In the genomic region with DNA sequence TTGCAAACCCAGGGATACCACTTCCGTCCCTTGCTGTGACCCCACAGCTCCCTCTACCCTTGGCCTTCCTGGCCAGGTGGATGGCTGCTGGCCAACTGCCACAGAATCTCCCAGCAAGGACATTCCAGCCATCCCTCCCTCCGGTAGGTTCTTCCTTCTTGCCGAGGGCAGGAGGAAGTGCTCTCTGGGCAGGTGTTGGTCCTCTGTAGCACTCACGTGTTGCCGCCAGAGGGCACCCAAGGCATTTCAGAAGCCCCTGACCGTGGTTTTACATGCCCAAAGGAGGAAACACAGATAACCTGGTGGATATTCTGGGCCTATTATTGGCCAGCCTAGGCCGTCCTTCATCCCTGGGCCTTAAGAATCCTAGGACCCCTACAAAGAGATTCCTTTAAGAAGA, we compare ENCODE assay signal across 7 mouse cellular contexts. TPM values are rescaled to one million over a fixed set of nuclear protein-coding genes. Genes with fewer than 3 reads are reported as not detected.
DNase-seq lines count a peak whose midpoint lies in the region; ATAC-seq and TF ChIP-seq lines count a peak whose summit lies in the region.

No protein-coding gene starts in this region.

- H3K4me2 ChIP-seq in intestine, embryonic 16.5 days (ENCODE audit: low read depth, low read length) = 0 out of 2 replicates have a peak overlapping the region, but pooled peaks have one; percentile 7
- H3K4me2 ChIP-seq in midbrain, embryonic 12.5 days (replicated peaks) = no peak overlapping the region; the same call in 1 of the 2 replicates

- H3K27me3 ChIP-seq in intestine, embryonic 16.5 days (replicated peaks; ENCODE audit: control insufficient read depth, insufficient read depth, low read length) = peaks cover 3% of the 10 kb centered on the region; the same call in 1 of the 2 replicates
- H3K27me3 ChIP-seq in midbrain, embryonic 12.5 days = peaks cover 53% of the 10 kb centered on the region
- H3K27me3 ChIP-seq in small intestine, adult 2 months (ENCODE audit: control insufficient read depth, insufficient read depth, low read length) = no peaks in the 10 kb centered on the region

- 0 out of 2 replicates have a peak overlapping the region, but pooled peaks have one; percentile 26 for H3K9ac ChIP-seq in intestine, embryonic 16.5 days (ENCODE audit: low read depth, low read length)
- peak overlapping the region; percentile 40; the same call in 1 of the 2 replicates for H3K9ac ChIP-seq in midbrain, embryonic 12.5 days (replicated peaks)

- H3K27ac ChIP-seq in intestine, embryonic 16.5 days (ENCODE audit: low read length) = no peak overlapping the region
- no peak overlapping the region for H3K27ac ChIP-seq in midbrain, embryonic 12.5 days (replicated peaks)
- H3K27ac ChIP-seq in small intestine, adult 2 months (ENCODE audit: insufficient read depth, low read depth, low read length) = no peak overlapping the region

- TF ChIP-seq CTCF in small intestine, adult 2 months (IDR thresholded peaks at IDR 0.05; ENCODE audit: extremely low read depth, insufficient read length, insufficient replicate concordance, low read depth, low read length) = peak; percentile 94

- no peak overlapping the region for H3K4me3 ChIP-seq in intestine, embryonic 16.5 days (ENCODE audit: low read length)
- H3K4me3 ChIP-seq in midbrain, embryonic 12.5 days = no peak overlapping the region
- no peak overlapping the region for H3K4me3 ChIP-seq in small intestine, adult 2 months (ENCODE audit: low read depth, low read length)

- intact Hi-C loops in left cerebral cortex, postnatal 14 days (cut with DNase I) = loop anchor here (1.0 to 5.0 kb wide), 2 partner anchors 44 to 170 kb away; a partner anchor contains a TSS

- ATAC-seq in intestine, embryonic 16.5 days = no peak
- ATAC-seq in midbrain, embryonic 12.5 days (ENCODE audit: low FRiP score, low read depth) = no peak

- DNase-seq in T-cell, adult 2 months (ENCODE audit: low spot score) = peak; percentile 82
- peak; percentile 86 for DNase-seq in cerebellum, adult 8-10 months
- DNase-seq in gastrocnemius, adult 18-20 months (ENCODE audit: low spot score) = peak; percentile 78
- DNase-seq in left cerebral cortex, postnatal 14 days (ENCODE audit: low spot score in 2 of 2) = peak; percentile 78 to 80

- TF ChIP-seq POLR2A in small intestine, adult 2 months (IDR thresholded peaks at IDR 0.05; ENCODE audit: low read depth, low read length) = no peak

- no peaks in the 10 kb centered on the region for H3K36me3 ChIP-seq in intestine, embryonic 16.5 days (ENCODE audit: control insufficient read depth, insufficient read depth, low read length)
- no peaks in the 10 kb centered on the region for H3K36me3 ChIP-seq in midbrain, embryonic 12.5 days
- H3K36me3 ChIP-seq in small intestine, adult 2 months (ENCODE audit: control insufficient read depth, insufficient read depth, low read length) = no peaks in the 10 kb centered on the region

- no peaks in the 10 kb centered on the region for H3K9me3 ChIP-seq in intestine, embryonic 16.5 days (ENCODE audit: control insufficient read depth, low read length)
- H3K9me3 ChIP-seq in midbrain, embryonic 12.5 days = no peaks in the 10 kb centered on the region

- 2% methylated on average over 7 of the region's 7 CpGs for WGBS in intestine, embryonic 16.5 days
- 1% methylated on average over 7 of the region's 7 CpGs for WGBS in midbrain, embryonic 12.5 days
- WGBS in small intestine, adult 2 months = under 1% methylated on average over 7 of the region's 7 CpGs

- peaks cover 9% of the 10 kb centered on the region; the same call in 1 of the 2 replicates for H3K4me1 ChIP-seq in intestine, embryonic 16.5 days (ENCODE audit: control insufficient read depth, insufficient read depth, low read length)
- H3K4me1 ChIP-seq in midbrain, embryonic 12.5 days = peaks cover 11% of the 10 kb centered on the region
- H3K4me1 ChIP-seq in small intestine, adult 2 months (ENCODE audit: control insufficient read depth, insufficient read depth, insufficient read length, low read length) = peaks cover 6% of the 10 kb centered on the region

RNA-seq across cellular contexts. Expression of a gene that starts 0.4 kb away (rescaled TPM):
- total RNA-seq in gastrocnemius, adult 18-20 months (2021) = 10 to 100 TPM; 11.2 TPM
- 13.2 and 13.8 TPM in 2 replicates for polyA plus RNA-seq in intestine, embryonic 16.5 days (2015; fragmentation: Nextera tagmentation; extraction: Ambion mirVana)
- total RNA-seq in left cerebral cortex, postnatal 14 days (2021) = 10 to 100 TPM; 10.1 to 11.8 TPM
- polyA plus RNA-seq in midbrain, embryonic 12.5 days (2016; fragmentation: Nextera tagmentation; extraction: Ambion mirVana) = 23.4 and 25.9 TPM in 2 replicates
- polyA plus RNA-seq in small intestine, adult 2 months (2012; rRNA removed) = 11.0 and 20.1 TPM in 2 replicates

RNA-seq across cellular contexts. Expression of a gene that starts 30.8 kb away (rescaled TPM):
- total RNA-seq in gastrocnemius, adult 18-20 months (2021) = under 1 TPM; 0.09 to 0.14 TPM
- polyA plus RNA-seq in intestine, embryonic 16.5 days (2015; fragmentation: Nextera tagmentation; extraction: Ambion mirVana) = not detected in 2 replicates
- total RNA-seq in left cerebral cortex, postnatal 14 days (2021) = 1 to 10 TPM; 2.6 to 2.7 TPM
- 0.26 and 0.63 TPM in 2 replicates for polyA plus RNA-seq in midbrain, embryonic 12.5 days (2016; fragmentation: Nextera tagmentation; extraction: Ambion mirVana)
- 0.13 and 0.22 TPM in 2 replicates for polyA plus RNA-seq in small intestine, adult 2 months (2012; rRNA removed)

RNA-seq across cellular contexts. Expression of a gene that starts 38.6 kb away (rescaled TPM):
- total RNA-seq in gastrocnemius, adult 18-20 months (2021) = 1 to 10 TPM; 7.6 to 9.0 TPM
- 125 and 141 TPM in 2 replicates for polyA plus RNA-seq in intestine, embryonic 16.5 days (2015; fragmentation: Nextera tagmentation; extraction: Ambion mirVana)
- total RNA-seq in left cerebral cortex, postnatal 14 days (2021) = 10 to 100 TPM; 38.0 to 40.3 TPM
- polyA plus RNA-seq in midbrain, embryonic 12.5 days (2016; fragmentation: Nextera tagmentation; extraction: Ambion mirVana) = 14.6 and 16.4 TPM in 2 replicates
- 28.4 and 44.6 TPM in 2 replicates for polyA plus RNA-seq in small intestine, adult 2 months (2012; rRNA removed)

RNA-seq across cellular contexts. Expression of a gene that starts 47.4 kb away (rescaled TPM):
- 10 to 100 TPM; 13.1 to 13.2 TPM for total RNA-seq in gastrocnemius, adult 18-20 months (2021)
- 25.5 and 26.9 TPM in 2 replicates for polyA plus RNA-seq in intestine, embryonic 16.5 days (2015; fragmentation: Nextera tagmentation; extraction: Ambion mirVana)
- total RNA-seq in left cerebral cortex, postnatal 14 days (2021) = 1 to 10 TPM; 2.7 to 3.0 TPM
- polyA plus RNA-seq in midbrain, embryonic 12.5 days (2016; fragmentation: Nextera tagmentation; extraction: Ambion mirVana) = 22.5 and 24.2 TPM in 2 replicates
- 23.7 and 50.0 TPM in 2 replicates for polyA plus RNA-seq in small intestine, adult 2 months (2012; rRNA removed)

RNA-seq across cellular contexts. Expression of a gene that starts 54.5 kb away (rescaled TPM):
- not detected for total RNA-seq in gastrocnemius, adult 18-20 months (2021)
- 116 and 121 TPM in 2 replicates for polyA plus RNA-seq in intestine, embryonic 16.5 days (2015; fragmentation: Nextera tagmentation; extraction: Ambion mirVana)
- not detected for total RNA-seq in left cerebral cortex, postnatal 14 days (2021)
- 0.55 and 0.68 TPM in 2 replicates for polyA plus RNA-seq in midbrain, embryonic 12.5 days (2016; fragmentation: Nextera tagmentation; extraction: Ambion mirVana)
- polyA plus RNA-seq in small intestine, adult 2 months (2012; rRNA removed) = 56.6 and 137 TPM in 2 replicates
